Mouse (Mus musculus) myocyte (in vitro differentiated cells): ENCODE results near the gene Ankrd10. TPM values are rescaled to one million over a fixed set of nuclear protein-coding genes. Genes with fewer than 3 reads are reported as not detected.
A peak's percentile ranks its signal among the peaks of the same experiment; 100 is the strongest.

Source experiments
- H3K27me3 ChIP-seq: one replicate; pipeline ENCODE4 v1.6.1; 2011; ENCODE audit not compliant: control insufficient read depth, insufficient read depth, insufficient read length
- H3K36me3 ChIP-seq: one replicate; pipeline ENCODE4 v1.6.1; 2011; ENCODE audit not compliant: control insufficient read depth, insufficient read depth
- H3K4me2 ChIP-seq: one replicate; pipeline ENCODE4 v1.6.1; 2011; ENCODE audit warnings: low read depth, control low read depth
- H3K4me3 ChIP-seq: one replicate; pipeline ENCODE4 v1.5.1; 2011; ENCODE audit warnings: mild to moderate bottlenecking, control low read depth, moderate library complexity
- H3K79me2 ChIP-seq: one replicate; pipeline ENCODE4 v1.6.1; 2011; ENCODE audit not compliant: control insufficient read depth, insufficient read depth
- H3ac ChIP-seq: one replicate; pipeline ENCODE4 v1.6.1; 2011; ENCODE audit not compliant: control insufficient read depth, insufficient read length
- CEBPB ChIP-seq: IDR thresholded peaks from 2 replicates; pipeline ENCODE4 v1.6.1; 2011; ENCODE audit warnings: mild to moderate bottlenecking, moderate library complexity; ENCODE audit not compliant: poor library complexity, insufficient read depth, severe bottlenecking
- E2F4 ChIP-seq: IDR thresholded peaks from one replicate; pipeline ENCODE4 v1.6.1; 2011; ENCODE audit warnings: mild to moderate bottlenecking, control low read depth, moderate library complexity; ENCODE audit not compliant: insufficient read depth
- MAX ChIP-seq: IDR thresholded peaks from one replicate; pipeline ENCODE4 v1.6.1; 2011; ENCODE audit warnings: low read depth, mild to moderate bottlenecking, control low read depth
- MYOD1 ChIP-seq, 3 experiments: IDR thresholded peaks; one replicate each; pipeline ENCODE4 v1.6.1; 2011; ENCODE audit warnings: control low read depth in 2 of 3, low read depth in 2 of 3, mild to moderate bottlenecking in 2 of 3, moderate library complexity in 1 of 3; ENCODE audit not compliant: insufficient read length in 2 of 3, control insufficient read depth in 1 of 3
- MYOG ChIP-seq, 3 experiments: IDR thresholded peaks; one replicate each; pipeline ENCODE4 v1.6.1; 2011; ENCODE audit warnings: control low read depth in 2 of 3, low read depth in 2 of 3, mild to moderate bottlenecking in 2 of 3; ENCODE audit not compliant: insufficient read length in 2 of 3, control insufficient read depth in 1 of 3, insufficient read depth in 1 of 3
- POLR2A ChIP-seq: IDR thresholded peaks from one replicate; pipeline ENCODE4 v1.6.1; 2011; ENCODE audit warnings: low read depth, mild to moderate bottlenecking, control low read depth, moderate library complexity; ENCODE audit not compliant: insufficient read length
- POLR2AphosphoS2 ChIP-seq: IDR thresholded peaks from one replicate; pipeline ENCODE4 v1.6.1; 2011; ENCODE audit warnings: low read depth, control low read depth; ENCODE audit not compliant: insufficient read length
- REST ChIP-seq: IDR thresholded peaks from one replicate; pipeline ENCODE4 v1.6.1; 2011; ENCODE audit warnings: mild to moderate bottlenecking, control low read depth, moderate library complexity; ENCODE audit not compliant: insufficient read depth, insufficient read length
- SRF ChIP-seq: IDR thresholded peaks from one replicate; pipeline ENCODE4 v1.6.1; 2011; ENCODE audit warnings: low read depth; ENCODE audit not compliant: control insufficient read depth, insufficient read length
- TCF12 ChIP-seq: IDR thresholded peaks from one replicate; pipeline ENCODE4 v1.6.1; 2011; ENCODE audit warnings: mild to moderate bottlenecking, control low read depth; ENCODE audit not compliant: poor library complexity, insufficient read depth, severe bottlenecking
- TCF3 ChIP-seq: IDR thresholded peaks from one replicate; pipeline ENCODE4 v1.6.1; 2011; ENCODE audit warnings: low read depth, control low read depth; ENCODE audit not compliant: insufficient read length
- USF1 ChIP-seq: IDR thresholded peaks from one replicate; pipeline ENCODE4 v1.6.1; 2011; ENCODE audit warnings: low read depth, mild to moderate bottlenecking, control low read depth, moderate library complexity
- polyA plus RNA-seq: library from polyadenylated mRNA; unstranded; fragments of >200 nt; fragmentation: generic; extraction: Trizol; gene quantifications from one replicate; pipeline ENCODE4 v1.2.1, GENCODE M21; 2012; ENCODE audit warnings: missing spikeins

Gene Ankrd10
- polyA plus RNA-seq, 1 experiment = 71.9 TPM

DNA sequence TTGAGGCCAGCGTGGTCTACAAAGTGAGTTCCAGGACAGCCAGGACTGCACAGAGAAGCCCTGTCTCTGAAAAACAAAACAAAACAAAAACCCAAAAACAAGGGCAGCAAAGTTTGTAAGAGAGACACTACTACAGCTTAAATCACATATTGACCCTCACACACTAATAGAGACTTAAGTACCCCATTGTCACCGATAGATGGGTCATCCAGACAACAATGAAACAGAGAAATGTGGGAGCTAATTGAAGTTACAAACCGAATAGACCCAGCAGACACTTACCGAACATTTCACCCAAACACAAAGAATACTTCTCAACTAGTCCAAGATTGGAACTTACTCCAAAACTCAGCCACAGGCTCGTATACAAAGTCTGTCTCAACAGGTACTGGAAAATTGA is 14.5 kb upstream of the Ankrd10 start:
- H3K36me3 ChIP-seq = no peaks in the 10 kb centered on the region
- no peaks in the 10 kb centered on the region for H3K27me3 ChIP-seq
- H3K79me2 ChIP-seq = no peaks in the 10 kb centered on the region
- H3K4me3 ChIP-seq = no peak overlapping the region
- H3ac ChIP-seq = no peak overlapping the region
- no peak for TF ChIP-seq POLR2AphosphoS2
- TF ChIP-seq MYOD1 (IDR thresholded peaks at IDR 0.05; ENCODE audit: control insufficient read depth in 1 of 3, insufficient read length in 2 of 3, low read depth in 2 of 3) = no peak
- TF ChIP-seq E2F4 = no peak
- no peak for TF ChIP-seq POLR2A
- H3K4me2 ChIP-seq = no peak overlapping the region

DNA sequence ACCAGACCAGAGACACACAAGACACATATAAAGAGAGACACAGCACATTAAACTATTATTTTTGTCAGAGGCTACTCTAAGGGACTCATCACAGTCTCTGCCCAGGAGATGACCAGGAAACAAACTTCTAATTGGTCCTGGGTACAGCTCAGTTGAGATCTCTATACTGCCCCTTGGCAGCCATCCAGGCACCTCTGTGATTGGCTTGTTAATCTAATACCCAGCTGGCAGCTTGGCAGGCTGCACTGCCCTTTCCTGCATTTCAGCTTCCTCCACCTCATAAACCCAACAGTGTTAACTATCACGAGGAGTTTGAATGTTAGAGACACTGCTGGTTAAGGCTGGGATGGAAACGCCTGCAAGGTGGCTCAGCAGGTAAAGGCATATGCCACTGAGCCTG is 7.6 kb upstream of the Ankrd10 start:
- Histone ChIP-seq H3K36me3 (no peaks in the 10 kb centered on the region), H3K4me3 (no peak overlapping the region), H3K79me2 (no peaks in the 10 kb centered on the region), H3ac (no peak overlapping the region), H3K27me3 (no peaks in the 10 kb centered on the region), H3K4me2 (no peak overlapping the region)
- TF ChIP-seq TCF12 (no peak), MAX (no peak), POLR2AphosphoS2 (no peak), SRF (no peak), MYOD1 (IDR thresholded peaks at IDR 0.05; ENCODE audit: control insufficient read depth in 1 of 3, insufficient read length in 2 of 3, low read depth in 2 of 3) (no peak), MYOG (IDR thresholded peaks at IDR 0.05; ENCODE audit: control insufficient read depth in 1 of 3, insufficient read depth in 1 of 3, insufficient read length in 2 of 3, low read depth in 2 of 3) (no peak), CEBPB (no peak), E2F4 (no peak), USF1 (no peak), REST (no peak), TCF3 (no peak), POLR2A (no peak)

- TF ChIP-seq POLR2A (no peak), CEBPB (no peak), REST (no peak), SRF (no peak), MYOG (IDR thresholded peaks at IDR 0.05; ENCODE audit: control insufficient read depth in 1 of 3, insufficient read depth in 1 of 3, insufficient read length in 2 of 3, low read depth in 2 of 3) (no peak)
- Histone ChIP-seq H3ac (no peak overlapping the region), H3K4me3 (no peak overlapping the region), H3K36me3 (no peaks in the 10 kb centered on the region), H3K4me2 (no peak overlapping the region), H3K79me2 (no peaks in the 10 kb centered on the region), H3K27me3 (no peaks in the 10 kb centered on the region)
These were observed 5.0 kb upstream of the Ankrd10 start for GRCm38 (mm10) chr8:11640606-11641005.

- Histone ChIP-seq H3K27me3 (no peaks in the 10 kb centered on the region), H3K4me2 (no peak overlapping the region), H3K36me3 (no peaks in the 10 kb centered on the region), H3K79me2 (peaks cover 24% of the 10 kb centered on the region), H3ac (no peak overlapping the region), H3K4me3 (no peak overlapping the region)
- no peak for TF ChIP-seq POLR2AphosphoS2
- no peak for TF ChIP-seq USF1
- TF ChIP-seq POLR2A = no peak
- no peak for TF ChIP-seq MYOG (IDR thresholded peaks at IDR 0.05; ENCODE audit: control insufficient read depth in 1 of 3, insufficient read depth in 1 of 3, insufficient read length in 2 of 3, low read depth in 2 of 3)
- no peak for TF ChIP-seq TCF3
- no peak for TF ChIP-seq REST
- TF ChIP-seq TCF12 = no peak
- TF ChIP-seq MAX = no peak
- TF ChIP-seq MYOD1 (IDR thresholded peaks at IDR 0.05; ENCODE audit: control insufficient read depth in 1 of 3, insufficient read length in 2 of 3, low read depth in 2 of 3) = no peak
- no peak for TF ChIP-seq CEBPB
- no peak for TF ChIP-seq SRF
- TF ChIP-seq E2F4 = no peak
These were observed 2.0 kb upstream of the Ankrd10 start for GRCm38 (mm10) chr8:11637531-11637930.

DNA sequence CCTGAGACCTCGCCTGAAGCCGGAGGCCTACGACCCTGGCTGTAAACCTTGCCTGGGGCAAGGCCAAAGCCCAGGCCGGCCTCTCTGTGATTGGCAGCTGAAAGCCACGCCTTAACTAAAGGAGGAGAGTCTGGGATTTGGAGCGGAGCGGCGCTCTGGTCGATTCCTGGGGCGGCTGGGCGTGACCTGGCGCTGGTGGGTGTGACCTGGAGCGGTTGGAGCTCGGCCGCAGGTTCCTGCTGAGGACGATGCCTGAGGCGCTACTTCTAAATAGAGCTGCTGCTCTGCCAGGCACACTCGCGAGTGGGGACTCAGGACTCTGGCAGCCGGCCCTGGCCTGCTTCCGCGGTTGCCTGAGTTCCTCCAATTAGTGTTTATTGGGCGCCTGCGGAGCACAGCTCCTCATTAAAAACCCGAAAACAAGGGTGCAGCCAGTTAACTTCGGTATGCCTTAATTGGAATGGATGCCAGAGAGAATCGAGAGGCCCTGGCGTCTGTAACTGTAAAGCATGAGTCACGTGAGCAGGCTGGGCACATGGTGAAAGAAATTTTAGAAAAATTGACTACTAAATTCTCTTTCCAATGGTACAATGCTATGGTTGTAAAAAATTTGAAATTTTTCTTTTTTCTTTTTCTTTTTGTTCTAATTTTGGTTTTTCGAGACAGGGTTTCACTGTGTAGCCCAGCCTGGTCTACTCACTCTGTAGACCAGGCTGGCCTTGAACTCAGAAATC is 934 bp upstream of the Ankrd10 start:
- Histone ChIP-seq H3K36me3 (peaks cover 4% of the 10 kb centered on the region), H3ac (no peak overlapping the region), H3K79me2 (peaks cover 33% of the 10 kb centered on the region), H3K4me3 (peak overlapping the region; percentile 67), H3K27me3 (no peaks in the 10 kb centered on the region), H3K4me2 (peak overlapping the region; percentile 79)
- TF ChIP-seq USF1 (peak; percentile 94), POLR2AphosphoS2 (peak; percentile 72), TCF12 (no peak), MYOG (IDR thresholded peaks at IDR 0.05; ENCODE audit: control insufficient read depth in 1 of 3, insufficient read depth in 1 of 3, insufficient read length in 2 of 3, low read depth in 2 of 3) (peak in 1 of 3 experiments; percentile 39), POLR2A (peak; percentile 54), TCF3 (no peak), REST (no peak), MAX (no peak)
